Mouse (Mus musculus) cerebellum, adult (tissue): ENCODE data around the gene Gm4450.
"Not testable (repeated sequence)": the region's sequence is repeated elsewhere in the genome, so short reads cannot be mapped to it uniquely, and the experiment has no call there.

Source experiments
- ATAC-seq: cut with Nextera tagmentation; 2 replicates; pipeline ENCODE4 v1.9.2; 2017; ENCODE audit warnings: mild to moderate bottlenecking, moderate library complexity, mixed read lengths; ENCODE audit not compliant: insufficient number of reproducible peaks, low FRiP score, low TSS enrichment

Gene Gm4450

DNA sequence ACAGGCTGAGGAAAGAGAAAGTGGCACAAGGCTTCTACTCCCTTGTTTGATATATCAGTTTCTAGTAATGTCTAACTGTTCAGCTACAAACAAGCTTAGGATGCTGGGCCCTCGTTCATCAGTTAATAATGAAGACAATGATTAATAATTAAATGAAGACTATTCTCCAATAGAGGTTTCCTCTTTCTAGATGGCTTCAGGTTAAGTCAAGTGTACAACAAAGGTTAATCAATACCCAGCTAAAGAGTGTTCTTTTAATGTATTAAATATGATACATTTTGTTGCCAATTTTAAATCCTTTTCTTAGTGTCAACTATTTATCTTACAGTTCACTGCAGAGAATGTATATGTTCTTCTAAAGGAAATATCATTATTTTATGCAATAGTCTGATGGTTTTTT is at the start of gene Gm4450:
Gene Gm4450 (minus strand): TSS at position 101 of the 400 bp plus-strand sequence.
- not testable (repeated sequence) for ATAC-seq

- ATAC-seq = not testable (repeated sequence)
Observed at GRCm38 (mm10) chr3:98497401-98497800, 40.5 kb upstream of the Gm4450 start.

DNA sequence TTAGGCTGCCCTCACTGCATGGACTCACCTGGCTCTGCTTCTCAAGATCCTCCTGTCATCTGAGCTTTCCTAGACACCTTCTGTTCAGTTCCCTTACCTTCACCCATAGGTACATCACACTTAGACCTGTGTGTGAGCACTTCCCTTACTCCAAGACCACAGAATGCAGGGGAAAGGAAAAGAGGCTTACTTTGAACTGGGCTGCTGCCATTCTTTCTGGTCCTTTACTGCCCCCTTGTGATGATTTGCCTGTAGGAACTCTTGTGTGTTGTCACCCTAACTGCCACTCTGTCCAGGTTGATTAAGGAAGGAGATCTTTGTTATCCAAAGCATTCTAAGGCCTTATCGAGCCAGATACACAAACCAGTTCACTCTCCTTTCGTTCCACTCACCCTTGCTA is 39.8 kb upstream of the Gm4450 start:
- ATAC-seq = not testable (repeated sequence)

DNA sequence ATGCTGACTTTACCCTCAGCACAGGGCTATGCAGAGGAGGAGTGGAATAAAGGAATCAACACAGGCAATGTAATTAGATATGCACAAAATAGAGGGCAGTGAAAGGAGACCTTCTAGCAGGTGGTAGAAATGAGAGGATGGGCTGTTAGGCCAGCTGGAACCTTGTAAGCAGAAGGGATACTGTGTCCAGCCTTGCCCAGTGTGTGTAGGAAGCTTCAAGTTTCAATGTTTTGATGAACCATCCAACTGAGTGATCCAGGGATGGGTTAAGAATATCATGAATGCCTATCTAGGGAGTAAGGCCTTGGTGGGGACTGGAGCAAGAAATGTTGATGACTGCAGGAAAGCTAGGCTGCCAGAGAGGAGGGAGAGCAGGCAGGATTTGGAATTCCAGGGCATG is 38.1 kb upstream of the Gm4450 start:
- not testable (repeated sequence) for ATAC-seq

- not testable (repeated sequence) for ATAC-seq
Observed at GRCm38 (mm10) chr3:98494184-98494583, 37.3 kb upstream of the Gm4450 start.

GRCm38 (mm10) chr3:98471499-98471898 is 14.6 kb upstream of the Gm4450 start:
- ATAC-seq = not testable (repeated sequence)

DNA sequence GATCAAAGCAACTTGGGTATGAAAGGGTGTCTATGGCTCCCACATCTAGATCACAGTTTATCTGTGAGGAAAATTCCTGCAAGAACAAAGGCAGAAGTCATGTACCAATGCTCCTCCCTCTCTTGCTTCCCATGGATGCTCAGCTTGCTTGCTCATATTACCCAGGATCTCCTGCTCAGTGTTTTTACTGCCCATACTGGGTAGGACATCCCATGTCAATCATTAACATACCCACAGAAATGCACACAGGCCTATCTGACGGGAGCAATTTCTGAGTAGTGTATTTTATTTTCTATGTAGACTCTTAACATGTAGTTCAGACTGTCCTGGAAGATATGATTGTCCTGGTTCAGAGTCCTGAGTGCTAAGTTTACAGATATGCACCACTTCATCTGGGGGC is 14.1 kb upstream of the Gm4450 start:
- ATAC-seq = not testable (repeated sequence)

GRCm38 (mm10) chr3:98469323-98469722 is 12.4 kb upstream of the Gm4450 start:
- ATAC-seq = not testable (repeated sequence)

GRCm38 (mm10) chr3:98453786-98454185 is 3.1 kb downstream of the Gm4450 start:
- not testable (repeated sequence) for ATAC-seq

DNA sequence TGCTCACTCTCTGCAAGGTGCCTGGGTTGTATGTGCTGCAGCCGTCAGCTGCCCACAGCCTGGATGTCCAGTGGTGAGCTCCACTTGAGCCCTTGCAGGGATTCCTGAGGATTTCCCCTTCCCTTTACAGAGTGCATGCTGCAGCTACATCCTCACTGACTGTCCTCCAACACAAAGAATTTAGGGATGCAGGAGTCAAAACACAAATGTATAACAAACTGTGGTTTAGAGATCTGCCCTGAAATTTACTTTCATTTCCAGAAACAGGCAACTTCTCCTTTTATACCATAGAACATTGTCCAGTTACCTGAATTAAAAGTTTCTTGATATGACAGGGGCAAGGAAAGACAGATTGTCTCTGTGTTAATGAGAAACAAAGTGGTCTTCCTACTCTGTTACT is 13.0 kb downstream of the Gm4450 start:
- not testable (repeated sequence) for ATAC-seq

DNA sequence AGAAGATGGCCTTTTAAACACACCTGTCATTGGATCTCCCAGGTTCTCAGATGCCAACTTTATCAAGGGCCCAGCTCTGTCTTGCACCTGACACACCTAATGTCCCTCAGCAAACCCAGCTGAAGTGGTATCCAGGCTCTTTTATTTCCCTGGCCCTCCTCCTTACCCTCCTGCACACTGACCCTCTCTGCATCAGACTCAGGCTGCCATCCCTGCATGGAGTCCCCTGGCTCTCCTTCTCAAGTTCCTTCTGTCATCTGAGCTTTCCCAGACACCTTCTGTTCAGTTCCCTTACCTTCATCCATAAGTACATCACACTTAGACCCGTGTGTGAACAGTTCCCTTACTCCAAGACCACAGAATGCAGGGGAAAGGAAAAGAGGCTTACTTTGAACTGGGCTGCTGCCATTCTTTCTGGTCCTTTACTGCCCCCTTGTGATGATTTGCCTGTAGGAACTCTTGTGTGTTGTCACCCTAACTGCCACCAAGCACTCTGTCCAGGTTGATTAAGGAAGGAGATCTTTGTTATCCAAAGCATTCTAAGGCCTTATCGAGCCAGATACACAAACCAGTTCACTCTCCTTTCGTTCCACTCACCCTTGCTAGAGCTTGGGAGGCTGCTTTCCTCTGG is 13.7 kb downstream of the Gm4450 start:
- ATAC-seq = peak; percentile 74

GRCm38 (mm10) chr3:98442245-98442644 is 14.7 kb downstream of the Gm4450 start:
- ATAC-seq = not testable (repeated sequence)

DNA sequence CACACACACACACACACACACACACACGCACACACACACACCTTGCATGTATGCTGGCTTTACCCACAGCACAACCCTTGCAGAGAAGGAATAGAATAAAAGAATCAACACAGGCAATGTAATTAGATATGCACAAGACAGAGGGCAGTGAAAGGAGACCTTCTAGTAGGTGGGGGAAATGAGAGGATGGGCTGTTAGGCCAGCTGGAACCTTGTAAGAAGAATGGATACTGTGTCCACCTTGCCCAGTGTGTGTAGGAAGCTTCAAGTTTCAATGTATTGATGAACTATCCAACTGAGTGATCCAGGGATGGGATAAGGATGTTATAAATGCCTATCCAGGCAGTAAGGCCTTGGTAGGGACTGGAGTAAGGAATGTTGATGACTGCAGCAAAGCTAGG is 21.9 kb downstream of the Gm4450 start:
- no peak for ATAC-seq

DNA sequence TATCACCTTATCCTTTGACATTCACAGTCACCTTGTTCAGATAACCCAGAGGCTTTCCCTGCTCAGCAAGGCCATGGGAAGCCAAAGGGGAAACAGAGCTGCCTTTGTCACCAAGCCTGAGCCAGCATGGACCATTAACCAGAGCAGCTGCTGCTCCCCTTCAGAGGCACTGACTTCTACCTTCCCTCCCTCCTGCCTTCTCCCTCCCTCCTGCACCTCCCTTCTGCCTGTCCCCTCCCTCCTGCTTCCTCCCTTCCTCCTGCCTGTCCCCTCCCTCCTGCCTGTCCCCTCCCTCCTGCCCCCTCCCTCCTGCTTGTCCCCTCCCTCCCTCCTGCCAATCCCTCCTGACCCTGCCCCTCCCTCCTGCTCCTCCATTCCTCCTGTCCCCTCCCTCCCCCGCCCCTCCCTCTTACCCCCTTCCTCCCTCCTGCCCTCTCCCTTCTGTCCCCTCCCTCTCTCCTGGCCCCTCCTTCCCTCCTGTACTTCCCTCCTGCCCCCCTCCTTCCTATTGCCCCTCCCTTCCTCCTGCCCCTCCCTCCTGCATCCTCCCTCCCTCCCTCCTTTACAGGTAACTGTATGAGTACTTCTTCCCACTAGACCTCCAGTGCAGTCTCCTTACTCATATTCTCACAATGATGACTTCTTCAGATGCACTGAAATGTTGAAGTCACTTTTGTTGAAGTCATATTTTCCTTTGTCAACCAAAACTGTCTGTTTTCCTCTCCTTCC is 22.7 kb downstream of the Gm4450 start:
- ATAC-seq = no peak

- no peak for ATAC-seq
Observed at GRCm38 (mm10) chr3:98428928-98429525, 27.9 kb downstream of the Gm4450 start.

DNA sequence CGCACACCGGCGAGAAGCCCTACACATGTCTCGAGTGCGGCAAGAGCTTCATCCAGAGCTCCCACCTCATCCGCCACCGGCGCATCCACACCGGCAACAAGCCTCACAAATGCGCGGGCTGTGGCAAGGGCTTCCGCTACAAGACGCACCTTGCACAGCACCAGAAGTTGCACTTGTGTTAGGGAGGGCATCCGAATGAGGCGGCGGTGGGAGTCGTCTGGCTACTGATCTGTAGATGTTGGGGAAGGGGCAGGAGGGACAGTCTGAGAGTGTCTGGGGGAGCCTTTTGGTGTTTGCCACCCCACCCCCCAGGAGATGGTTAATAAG is 28.5 kb downstream of the Gm4450 start:
- no peak for ATAC-seq

- peak; percentile 96 for ATAC-seq
Observed at GRCm38 (mm10) chr3:98427600-98428448, 29.1 kb downstream of the Gm4450 start.

DNA sequence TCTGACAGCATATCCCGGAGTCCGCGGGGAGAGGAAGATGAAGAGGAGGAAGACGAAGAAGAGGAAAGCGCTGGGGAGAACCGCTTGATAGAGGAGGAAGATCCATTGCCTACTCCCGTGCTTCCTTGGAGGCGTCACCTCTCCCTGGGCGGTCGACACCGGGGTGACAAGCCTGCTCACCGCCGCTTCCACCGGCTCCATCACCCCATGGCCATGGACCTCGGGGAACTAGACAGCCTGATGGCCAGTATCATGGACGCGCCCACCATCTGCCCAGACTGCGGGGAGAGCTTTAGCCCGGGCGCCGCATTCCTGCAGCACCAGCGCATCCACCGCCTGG is 29.7 kb downstream of the Gm4450 start:
- no peak; the same call in 1 of the 2 replicates for ATAC-seq

DNA sequence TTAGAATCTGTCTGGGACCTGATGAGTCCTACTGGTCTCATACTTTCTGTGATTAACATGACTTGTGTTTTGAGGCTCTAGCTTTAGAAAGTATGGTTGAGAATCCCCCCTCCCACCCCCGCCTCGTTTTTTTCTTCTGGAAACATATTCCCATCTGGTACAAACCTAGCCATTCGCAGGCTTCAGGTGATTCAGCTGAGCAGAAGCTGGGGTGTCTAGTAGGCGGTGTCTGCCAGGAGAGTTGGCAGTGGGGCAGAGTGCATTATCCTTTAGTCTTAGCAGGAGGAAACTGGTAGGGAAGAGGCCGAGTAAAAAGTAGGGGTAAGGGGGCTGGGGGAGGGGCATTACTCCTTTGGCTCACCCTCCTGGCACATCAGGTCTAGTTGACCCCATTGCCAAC is 30.2 kb downstream of the Gm4450 start:
- 0 out of 2 replicates have a peak, but pooled peaks have one; percentile 0 for ATAC-seq

DNA sequence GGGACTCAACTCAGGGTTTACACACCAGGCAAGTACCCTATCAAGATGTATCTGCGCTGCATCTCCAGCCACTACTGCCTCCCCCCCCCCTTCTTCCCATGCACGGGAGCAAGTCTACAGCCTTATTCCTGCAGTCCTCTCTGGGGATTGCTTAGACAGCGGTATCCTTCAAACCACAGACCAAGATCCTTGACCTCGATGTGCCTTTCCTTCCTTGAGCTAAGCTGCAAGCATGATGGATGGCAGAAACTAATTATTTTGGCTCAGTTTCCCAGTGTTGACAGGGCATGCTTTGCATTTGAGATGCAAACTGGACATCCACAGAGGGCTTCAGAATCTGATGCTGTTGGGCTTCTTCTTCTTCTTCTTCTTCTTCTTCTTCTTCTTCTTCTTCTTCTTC is 34.0 kb downstream of the Gm4450 start:
- no peak for ATAC-seq

- no peak for ATAC-seq
Observed at GRCm38 (mm10) chr3:98419786-98420070, 37.2 kb downstream of the Gm4450 start.
